Mouse (Mus musculus): ENCODE results near the gene Cby3. TPM values are rescaled to one million over a fixed set of nuclear protein-coding genes. Genes with fewer than 3 reads are reported as not detected.
A peak's percentile ranks its signal among the peaks of the same experiment; 100 is the strongest.
"Not testable (repeated sequence)": the region's sequence is repeated elsewhere in the genome, so short reads cannot be mapped to it uniquely, and the experiment has no call there.

The Cby3 gene
- polyA plus RNA-seq, 1 experiment from 2014 or later = 0.28 TPM

DNA sequence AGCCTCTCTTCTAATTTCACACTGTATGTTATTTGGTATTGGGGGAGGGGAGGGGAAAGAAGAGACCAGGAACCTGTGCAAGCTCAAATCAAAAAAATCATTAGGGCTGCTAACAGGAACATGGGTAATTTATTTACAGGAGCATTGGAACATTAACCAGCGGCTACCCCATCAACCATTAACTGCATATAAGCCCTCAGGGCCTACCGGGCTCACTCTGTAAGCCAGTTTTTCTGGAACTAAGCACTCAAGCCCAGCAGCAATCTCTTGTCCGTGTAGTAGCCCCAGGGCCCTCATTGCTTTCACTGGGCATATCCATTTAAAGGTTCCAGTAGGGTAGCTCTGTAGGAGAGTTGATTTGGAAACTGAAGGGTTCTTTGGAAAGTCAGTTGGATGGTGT lies 589 bp downstream of the Cby3 start:
- no peak for ATAC-seq (ENCODE audit: low FRiP score, low TSS enrichment)
- H3K36me3 ChIP-seq (ENCODE audit: control insufficient read depth, insufficient read depth, low read length) = no peaks in the 10 kb centered on the region
- H3K4me2 ChIP-seq (replicated peaks; ENCODE audit: low read depth) = no peak overlapping the region
- no peaks in the 10 kb centered on the region for H3K27me3 ChIP-seq (ENCODE audit: control insufficient read depth, insufficient read depth, low read length)
- H3K9ac ChIP-seq (ENCODE audit: low read length) = no peak overlapping the region
- H3K4me1 ChIP-seq (replicated peaks; ENCODE audit: control insufficient read depth, insufficient read depth) = no peaks in the 10 kb centered on the region; the same call in 1 of the 2 replicates
- no peak overlapping the region for H3K27ac ChIP-seq (replicated peaks)
- TF ChIP-seq EP300 (optimal IDR thresholded peaks at IDR 0.05) (no peak), CTCF (IDR thresholded peaks at IDR 0.05; ENCODE audit: low read depth) (no peak)
- H3K9me3 ChIP-seq (ENCODE audit: control insufficient read depth, low read length) = no peaks in the 10 kb centered on the region
- WGBS = 64% methylated on average over 3 of the region's 3 CpGs
- H3K4me3 ChIP-seq (ENCODE audit: low read depth, low read length) = no peak overlapping the region
- DNase-seq (ENCODE audit: low spot score) = no peak

DNA sequence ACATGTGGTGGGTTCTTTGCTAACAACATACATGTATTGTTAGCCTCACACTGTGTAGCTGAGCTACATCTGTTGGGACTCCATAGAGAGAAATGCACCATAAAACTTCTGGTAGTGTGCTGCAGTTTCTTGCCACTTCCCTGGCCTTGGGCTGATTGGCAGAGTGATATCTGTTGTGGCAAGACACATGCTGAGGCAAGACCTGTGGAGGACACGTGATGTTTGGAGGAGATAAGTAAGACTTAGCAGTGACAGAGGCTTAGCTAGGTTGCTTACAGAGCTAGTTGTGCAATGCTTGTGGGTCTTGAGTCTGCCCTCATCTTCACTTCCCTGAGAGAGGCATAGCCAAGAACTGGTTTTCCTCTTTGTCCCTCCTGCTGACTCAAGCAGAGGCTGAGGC lies 1.1 kb downstream of the Cby3 start:
- ATAC-seq (ENCODE audit: low FRiP score, low TSS enrichment) = no peak
- H3K27ac ChIP-seq (replicated peaks) = no peak overlapping the region
- 48% methylated on average over 1 of the region's 1 CpGs for WGBS

DNA sequence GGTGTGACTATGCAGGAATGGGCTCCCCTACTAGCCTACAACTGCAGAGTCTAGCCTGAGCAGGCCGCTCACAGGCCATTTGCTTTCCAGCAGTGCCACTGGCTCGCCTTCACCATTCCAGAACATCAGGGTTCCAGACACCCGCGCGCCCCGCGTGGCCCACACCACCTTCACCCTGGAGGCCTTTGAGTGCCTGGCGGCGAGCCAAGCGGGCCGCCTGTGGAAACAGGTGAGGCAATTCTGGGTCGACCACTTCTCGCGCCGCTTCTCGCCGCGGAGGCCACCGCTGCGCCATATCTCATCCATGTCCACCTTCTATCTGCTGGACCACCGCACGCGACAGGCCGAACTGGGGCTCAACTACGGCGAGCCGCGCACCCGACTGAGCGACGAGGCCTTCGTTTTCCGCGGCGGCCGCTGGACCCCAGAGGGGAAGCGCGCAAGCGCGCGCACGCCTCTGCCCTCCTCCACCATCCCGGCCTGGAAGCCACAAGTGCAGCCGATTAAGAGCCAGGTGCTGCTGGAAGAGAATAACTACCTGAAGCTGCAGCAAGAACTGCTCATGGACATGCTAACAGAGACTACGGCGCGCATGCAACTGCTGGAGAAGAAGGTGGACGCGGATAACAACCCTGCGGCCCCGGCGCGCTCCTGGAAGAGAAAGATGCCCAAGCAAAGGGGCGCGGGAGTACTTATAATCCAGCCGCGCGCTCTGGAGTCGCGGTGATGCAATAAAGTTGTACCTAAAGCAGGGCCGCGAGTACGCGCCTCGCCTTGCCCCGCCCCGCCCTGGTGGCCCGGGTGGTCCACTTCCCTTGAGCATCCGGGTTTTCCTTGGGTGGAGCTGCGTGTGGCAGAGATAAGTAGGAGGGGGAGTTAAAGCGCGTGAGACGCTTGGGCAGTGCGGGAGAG lies 4.9 kb downstream of the Cby3 start:
- ATAC-seq (ENCODE audit: low FRiP score, low TSS enrichment) = peak; percentile 62
- DNase-seq (ENCODE audit: low spot score) = peak; percentile 67
- 2% methylated on average over 74 of the region's 74 CpGs for WGBS

More for the DNA sequence above, 1.1 kb downstream of the Cby3 start:
- no peaks in the 10 kb centered on the region for H3K36me3 ChIP-seq (ENCODE audit: control insufficient read depth, insufficient read depth, low read length)
- no peak for TF ChIP-seq EP300 (optimal IDR thresholded peaks at IDR 0.05)
- TF ChIP-seq CTCF (IDR thresholded peaks at IDR 0.05; ENCODE audit: low read depth) = no peak
- no peaks in the 10 kb centered on the region; the same call in 1 of the 2 replicates for H3K4me1 ChIP-seq (replicated peaks; ENCODE audit: control insufficient read depth, insufficient read depth)
- H3K4me3 ChIP-seq (ENCODE audit: low read depth, low read length) = no peak overlapping the region
- H3K27me3 ChIP-seq (ENCODE audit: control insufficient read depth, insufficient read depth, low read length) = no peaks in the 10 kb centered on the region
- no peak overlapping the region for H3K9ac ChIP-seq (ENCODE audit: low read length)
- H3K4me2 ChIP-seq (replicated peaks; ENCODE audit: low read depth) = no peak overlapping the region
- no peaks in the 10 kb centered on the region for H3K9me3 ChIP-seq (ENCODE audit: control insufficient read depth, low read length)
- DNase-seq (ENCODE audit: low spot score) = no peak

DNA sequence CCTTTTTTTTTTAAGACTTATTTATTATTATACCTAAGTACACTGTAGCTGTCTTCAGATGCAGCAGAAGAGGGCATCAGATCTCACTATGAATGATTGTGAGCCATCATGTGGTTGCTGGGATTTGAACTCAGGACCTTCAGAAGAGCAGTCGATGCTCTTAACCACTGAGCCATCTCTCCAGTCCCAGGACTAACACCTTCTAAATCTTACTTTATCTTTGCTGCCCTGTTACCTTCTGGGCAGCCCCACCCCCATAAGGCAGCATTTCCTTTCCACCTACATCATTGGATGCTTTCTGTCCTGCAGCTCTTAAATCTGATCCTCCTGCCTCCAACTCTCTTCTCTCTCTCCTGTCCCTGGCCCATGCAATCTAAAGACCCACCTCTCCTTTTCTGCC lies 7.0 kb downstream of the Cby3 start:
- ATAC-seq (ENCODE audit: low FRiP score, low TSS enrichment) = not testable (repeated sequence)

More for the DNA sequence above, 4.9 kb downstream of the Cby3 start:
- H3K27ac ChIP-seq (replicated peaks) = 0 out of 2 replicates have a peak overlapping the region, but pooled peaks have one; percentile 24
- H3K9ac ChIP-seq (ENCODE audit: low read length) = peak overlapping the region; percentile 69
- H3K9me3 ChIP-seq (ENCODE audit: control insufficient read depth, low read length) = no peaks in the 10 kb centered on the region
- no peaks in the 10 kb centered on the region for H3K27me3 ChIP-seq (ENCODE audit: control insufficient read depth, insufficient read depth, low read length)
- TF ChIP-seq EP300 (optimal IDR thresholded peaks at IDR 0.05) (no peak), CTCF (IDR thresholded peaks at IDR 0.05; ENCODE audit: low read depth) (peak; percentile 16; the same call in 1 of the 2 replicates)
- H3K36me3 ChIP-seq (ENCODE audit: control insufficient read depth, insufficient read depth, low read length) = no peaks in the 10 kb centered on the region
- H3K4me3 ChIP-seq (ENCODE audit: low read depth, low read length) = peak overlapping the region; percentile 59
- H3K4me1 ChIP-seq (replicated peaks; ENCODE audit: control insufficient read depth, insufficient read depth) = no peaks in the 10 kb centered on the region; the same call in 1 of the 2 replicates
- H3K4me2 ChIP-seq (replicated peaks; ENCODE audit: low read depth) = peak overlapping the region; percentile 93

GRCm38 (mm10) chr11:50364548-50364947 lies 10.3 kb downstream of the Cby3 start:
- TF ChIP-seq EP300 (optimal IDR thresholded peaks at IDR 0.05) (no peak), CTCF (IDR thresholded peaks at IDR 0.05; ENCODE audit: low read depth) (peak; percentile 92)
- Histone ChIP-seq H3K27ac (replicated peaks) (no peak overlapping the region), H3K4me3 (ENCODE audit: low read depth, low read length) (no peak overlapping the region), H3K4me2 (replicated peaks; ENCODE audit: low read depth) (no peak overlapping the region), H3K9me3 (ENCODE audit: control insufficient read depth, low read length) (no peaks in the 10 kb centered on the region), H3K4me1 (replicated peaks; ENCODE audit: control insufficient read depth, insufficient read depth) (no peaks in the 10 kb centered on the region), H3K9ac (ENCODE audit: low read length) (no peak overlapping the region), H3K36me3 (ENCODE audit: control insufficient read depth, insufficient read depth, low read length) (no peaks in the 10 kb centered on the region), H3K27me3 (ENCODE audit: control insufficient read depth, insufficient read depth, low read length) (no peaks in the 10 kb centered on the region)
- 3% methylated on average over 4 of the region's 4 CpGs for WGBS
- DNase-seq (ENCODE audit: low spot score) = peak; percentile 72
- peak; percentile 61; the same call in 1 of the 2 replicates for ATAC-seq (ENCODE audit: low FRiP score, low TSS enrichment)

More for the DNA sequence above, 7.0 kb downstream of the Cby3 start:
- H3K4me2 ChIP-seq (replicated peaks; ENCODE audit: low read depth); H3K4me1 ChIP-seq (replicated peaks; ENCODE audit: control insufficient read depth, insufficient read depth); H3K4me3 ChIP-seq (ENCODE audit: low read depth, low read length); H3K36me3 ChIP-seq (ENCODE audit: control insufficient read depth, insufficient read depth, low read length); DNase-seq (ENCODE audit: low spot score); H3K9ac ChIP-seq (ENCODE audit: low read length); H3K9me3 ChIP-seq (ENCODE audit: control insufficient read depth, low read length); H3K27ac ChIP-seq (replicated peaks); H3K27me3 ChIP-seq (ENCODE audit: control insufficient read depth, insufficient read depth, low read length): not testable (repeated sequence)
- 76% methylated on average over 1 of the region's 1 CpGs for WGBS

DNA sequence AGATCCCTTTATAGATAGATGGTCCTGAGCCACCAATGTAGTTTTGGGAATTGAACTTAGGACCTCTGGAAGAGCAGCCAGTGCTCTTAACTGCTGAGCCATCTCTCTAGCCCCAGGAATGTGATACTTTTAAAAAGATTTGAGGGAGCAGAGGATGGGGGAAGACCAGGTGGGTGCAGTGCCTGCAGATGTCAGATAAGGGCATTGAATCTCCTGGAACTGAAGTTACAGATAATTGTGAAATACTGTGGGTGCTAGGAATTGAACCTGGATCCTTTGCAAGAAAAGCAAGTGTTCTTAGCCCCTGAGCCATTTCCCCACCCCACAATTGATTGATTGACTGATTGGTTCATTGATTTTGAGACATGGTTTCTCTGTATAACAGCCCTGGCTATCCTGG lies 11.1 kb downstream of the Cby3 start:
- H3K36me3 ChIP-seq (ENCODE audit: control insufficient read depth, insufficient read depth, low read length) = no peaks in the 10 kb centered on the region
- ATAC-seq (ENCODE audit: low FRiP score, low TSS enrichment) (no peak), DNase-seq (ENCODE audit: low spot score) (no peak)
- no peaks in the 10 kb centered on the region for H3K9me3 ChIP-seq (ENCODE audit: control insufficient read depth, low read length)
- no peak overlapping the region for H3K27ac ChIP-seq (replicated peaks)
- no peak overlapping the region for H3K4me3 ChIP-seq (ENCODE audit: low read depth, low read length)
- H3K4me2 ChIP-seq (replicated peaks; ENCODE audit: low read depth) = no peak overlapping the region
- H3K9ac ChIP-seq (ENCODE audit: low read length) = no peak overlapping the region
- no peaks in the 10 kb centered on the region for H3K27me3 ChIP-seq (ENCODE audit: control insufficient read depth, insufficient read depth, low read length)
- TF ChIP-seq EP300 (optimal IDR thresholded peaks at IDR 0.05) = no peak
- no peak for TF ChIP-seq CTCF (IDR thresholded peaks at IDR 0.05; ENCODE audit: low read depth)
- H3K4me1 ChIP-seq (replicated peaks; ENCODE audit: control insufficient read depth, insufficient read depth) = no peaks in the 10 kb centered on the region

Measured in stomach, postnatal 0 days (tissue).